Mouse (Mus musculus) G1E (cell line): ENCODE measurements around the gene Ldlrad3.

Experiments used
- CTCF ChIP-seq: IDR thresholded peaks from 2 replicates; pipeline ENCODE4 v1.5.1; 2012; ENCODE audit warnings: low read depth, low read length, inconsistent platforms, mixed read lengths
- GATA1 ChIP-seq: IDR thresholded peaks from 2 replicates; pipeline ENCODE4 v1.6.1; 2012; ENCODE audit warnings: borderline replicate concordance, low read length, inconsistent platforms, mixed read lengths
- GATA2 ChIP-seq: IDR thresholded peaks from 2 replicates; pipeline ENCODE4 v1.6.1; 2012; ENCODE audit warnings: low read depth, low read length, inconsistent platforms, borderline replicate concordance
- TAL1 ChIP-seq: conservative IDR thresholded peaks from 2 replicates; pipeline ENCODE4 v1.6.1; 2012; ENCODE audit warnings: low read depth, low read length, inconsistent platforms, mixed read lengths

DNA sequence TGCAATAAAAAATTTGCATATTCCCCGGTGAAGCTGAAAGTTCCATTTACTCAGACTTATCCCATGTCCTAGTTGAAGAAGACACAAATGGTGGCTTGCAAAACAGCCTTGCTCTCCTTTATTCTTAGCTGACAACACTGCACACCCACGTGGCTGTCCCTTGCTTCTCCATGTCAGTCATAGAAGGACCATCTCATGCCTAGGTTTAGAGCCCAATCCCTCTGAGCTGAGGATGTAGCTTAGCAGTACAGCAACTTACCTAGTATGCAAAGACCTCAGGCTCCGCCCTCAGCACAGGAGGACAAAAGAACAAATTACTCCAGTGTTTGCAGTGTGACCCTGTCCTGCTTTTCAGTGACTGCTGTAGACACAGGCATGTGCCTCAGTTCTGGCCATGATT, 36.6 kb upstream of the Ldlrad3 start:
- TF ChIP-seq CTCF (no peak), GATA1 (no peak), TAL1 (no peak), GATA2 (no peak)
